Comparison of ENCODE assay signal across 8 mouse cellular contexts in genomic region chr7:19003902-19004630, GRCm38 (mm10). TPM values are rescaled to one million over a fixed set of nuclear protein-coding genes. Genes with fewer than 3 reads are reported as not detected.
A peak's percentile ranks its signal among the peaks of the same experiment; 100 is the strongest.
DNase-seq lines count a peak whose midpoint lies in the region; ATAC-seq and TF ChIP-seq lines count a peak whose summit lies in the region.

TSS of gene Irf2bp1 (plus strand) at chr7:19004044.

- in situ Hi-C loops in Patski (cut with MboI; ENCODE audit: low pct_unique_long_range_greater_than_20kb), result no loop called here

- CTCF ChIA-PET in Patski (lab: Charles Lee), result interaction anchor here (1.1 to 1.3 kb wide), 2 partner anchors 24 to 111 kb away, joined by 3 to 4 read pairs; no protein-coding TSS in a partner anchor

- under 1% methylated on average over 66 of the region's 90 CpGs for whole genome bisulfite sequencing in hindbrain, embryonic 13.5 days

- peak within 1 kb of the TSS; percentile 100 for H3K4me2 ChIP-seq in hindbrain, embryonic 13.5 days

- peak within 1 kb of the TSS; percentile 97 for H3K9ac ChIP-seq in hindbrain, embryonic 13.5 days

- no peaks in the 10 kb centered on the region for H3K9me3 ChIP-seq in hindbrain, embryonic 13.5 days

- H3K27ac ChIP-seq in hindbrain, embryonic 13.5 days, result peak within 1 kb of the TSS; percentile 94

- H3K4me3 ChIP-seq in hindbrain, embryonic 13.5 days, result peak within 1 kb of the TSS; percentile 91

- H3K27me3 ChIP-seq in Patski, result no peaks in the 10 kb centered on the region
- no peaks in the 10 kb centered on the region for H3K27me3 ChIP-seq in hindbrain, embryonic 13.5 days

- H3K36me3 ChIP-seq in hindbrain, embryonic 13.5 days, result peaks cover 29% of the 10 kb centered on the region

- peaks cover 60% of the 10 kb centered on the region for H3K4me1 ChIP-seq in hindbrain, embryonic 13.5 days (replicated peaks)

- DNase-seq in Patski (ENCODE audit: low read depth, low spot score), result no peak
- peak; percentile 94 to 97 for DNase-seq in cerebellum, postnatal 14 days
- peak; percentile 90 for DNase-seq in frontal cortex, postnatal 14 days (ENCODE audit: low spot score in 2 of 2)
- peak; percentile 87 to 91 for DNase-seq in layer of hippocampus, postnatal 25 days (ENCODE audit: extremely low spot score in 1 of 2, low spot score in 1 of 2)
- peak; percentile 96 for DNase-seq in lung, postnatal 25 days (ENCODE audit: low spot score)
- peak; percentile 96 for DNase-seq in retina, embryonic 14.5 days (ENCODE audit: low spot score)
- DNase-seq in thymus, postnatal 4 days, result peak; percentile 92

- no peak for TF ChIP-seq CTCF in Patski (IDR thresholded peaks at IDR 0.05)

- peak; percentile 34 for ATAC-seq in Patski
- peak; percentile 59 for ATAC-seq in hindbrain, embryonic 13.5 days (ENCODE audit: low FRiP score)

- POLR2A ChIA-PET in Patski (lab: Charles Lee), result interaction anchor here (1.6 kb wide), 1 partner anchor 13 kb away, joined by 5 read pairs; the partner anchor contains the start of gene Mypop

RNA-seq across cellular contexts. Expression of gene Irf2bp1, which starts in this region (rescaled TPM):
- polyA plus RNA-seq in Patski (2021), result 31.5 TPM
- polyA plus RNA-seq in hindbrain, embryonic 13.5 days (2015; fragmentation: Nextera tagmentation; extraction: Ambion mirVana), result 23.4 and 24.6 TPM in 2 replicates
- total RNA-seq in layer of hippocampus, postnatal 25 days (2021), result 10 to 100 TPM; 51.7 to 53.5 TPM
